Mouse (Mus musculus) urinary bladder, postnatal 36 days (tissue): ENCODE data around the gene Mlxip.

ENCODE experiments used
- DNase-seq, 2 experiments: peaks; one replicate each; pipeline ENCODE4 v3.0.0; 2022; ENCODE audit warnings: low spot score in 2 of 2, mixed read lengths in 1 of 2

Gene Mlxip

DNA sequence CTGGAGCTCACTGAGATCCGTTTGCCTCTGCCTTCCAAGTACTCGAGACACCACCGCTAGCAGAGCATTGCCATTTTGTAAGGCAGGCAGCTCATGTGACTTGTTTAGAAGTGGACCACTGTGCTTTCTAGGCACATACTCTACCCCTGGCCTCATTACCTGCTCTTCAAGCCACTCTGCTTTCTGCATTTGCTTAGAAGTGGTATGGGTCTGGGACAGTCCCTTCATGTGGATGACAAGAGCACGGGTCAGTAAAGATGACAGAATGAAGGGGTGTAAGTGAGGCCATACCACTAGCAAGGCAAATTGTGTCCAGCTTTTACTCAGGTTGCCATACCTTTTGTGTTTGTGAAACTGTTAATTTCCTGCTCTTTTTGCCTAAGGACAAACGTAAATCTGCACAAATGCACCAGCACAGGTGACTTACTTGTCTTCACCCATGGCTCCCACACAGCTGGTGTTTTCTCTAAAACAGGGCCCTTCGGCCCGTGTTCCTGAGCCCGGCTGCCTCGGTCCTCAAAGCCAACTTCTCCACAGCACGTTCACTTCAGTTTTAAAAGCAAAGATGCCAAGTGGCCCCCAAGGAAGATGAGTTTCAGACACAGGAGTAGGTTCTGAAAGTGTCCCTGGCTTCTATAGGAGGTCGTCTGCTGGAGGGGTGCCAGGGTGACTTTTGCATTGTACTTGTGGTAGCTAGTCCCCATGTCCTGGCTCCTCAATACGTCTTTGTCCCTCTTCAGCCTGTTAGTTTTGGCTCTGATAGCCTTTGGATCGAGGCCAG is 37.1 kb downstream of the Mlxip start:
- peak in 1 of 2 experiments; percentile 65 for DNase-seq

DNA sequence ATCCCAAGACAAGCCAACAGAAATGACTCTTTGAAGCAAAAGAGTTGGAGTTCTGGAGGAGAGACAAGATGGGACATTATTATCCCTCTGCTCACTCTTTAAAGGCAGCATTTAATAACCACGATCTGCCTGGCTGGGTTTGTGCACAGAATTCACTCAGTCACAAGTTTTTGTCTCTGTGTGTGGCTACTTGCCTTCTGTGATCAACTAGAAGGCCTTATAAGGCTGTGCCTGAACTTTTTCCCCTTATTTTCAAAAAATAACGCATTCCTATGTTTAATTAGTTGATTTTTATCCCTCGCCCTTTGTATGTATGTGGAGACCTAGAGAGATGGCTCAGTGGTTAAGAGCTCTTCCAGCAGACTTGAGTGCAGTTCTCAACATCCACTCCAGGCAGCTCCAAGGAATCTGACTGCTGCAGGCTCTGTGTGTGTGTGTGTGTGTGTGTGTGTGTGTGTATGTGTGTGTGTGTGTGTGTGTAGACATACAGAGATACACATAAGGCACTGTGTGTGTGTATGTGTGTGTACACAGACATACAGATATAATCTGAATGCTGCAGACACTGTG is 37.8 kb downstream of the Mlxip start:
- DNase-seq: no peak

DNA sequence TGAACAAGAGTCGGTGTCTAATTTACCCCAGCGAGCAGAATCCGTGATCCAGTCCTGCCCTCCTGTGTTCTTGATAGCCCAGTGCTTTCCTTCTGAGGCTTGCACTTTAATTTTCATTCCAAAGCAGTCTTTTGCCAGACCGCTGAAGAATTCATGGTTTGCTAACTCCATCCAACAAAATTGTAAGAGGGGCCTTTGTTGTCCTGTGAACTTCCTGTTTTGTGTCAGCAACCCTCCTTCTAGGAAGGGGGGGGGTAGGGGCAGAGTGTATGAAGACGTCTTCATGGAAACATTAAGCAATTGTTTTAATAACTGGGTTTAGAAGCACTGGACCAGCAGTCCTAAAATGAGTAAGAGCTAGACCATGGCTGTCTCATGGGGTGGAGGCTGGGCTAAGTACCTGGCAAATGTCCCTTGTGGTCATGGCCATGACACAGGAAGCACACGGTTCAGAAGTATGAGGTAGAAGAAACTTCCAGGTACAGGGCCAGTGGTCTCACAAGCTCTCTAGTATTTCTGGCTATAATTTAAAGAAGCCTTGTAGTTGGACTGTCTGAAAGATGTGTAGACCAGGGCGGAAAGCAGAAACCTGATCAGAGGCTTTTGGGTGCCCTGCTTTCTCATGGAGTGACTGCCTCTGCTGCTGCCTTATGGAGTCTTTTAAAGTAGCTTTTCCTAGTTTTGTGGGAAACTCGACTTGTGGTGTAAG is 41.6 kb downstream of the Mlxip start:
- DNase-seq: no peak

DNA sequence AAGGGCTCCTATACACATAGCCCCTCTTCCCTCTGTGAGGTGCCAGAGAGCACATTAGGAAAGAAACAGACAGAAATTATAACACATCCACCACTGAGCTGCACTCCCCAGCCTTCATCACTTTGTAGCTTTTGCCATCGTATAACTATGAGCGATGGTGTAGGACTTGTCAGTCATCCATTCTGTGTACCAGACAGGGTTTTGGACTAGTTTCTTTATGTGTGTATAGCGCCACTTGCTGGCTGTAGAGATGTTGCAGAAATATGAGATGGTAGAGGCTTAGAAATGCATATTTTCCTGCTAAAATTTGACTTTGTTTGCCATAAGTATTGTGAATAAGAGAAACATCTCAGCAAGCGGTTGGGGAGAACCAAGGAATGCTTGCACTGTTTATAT is 42.2 kb downstream of the Mlxip start:
- DNase-seq: peak in 1 of 2 experiments; percentile 36

DNA sequence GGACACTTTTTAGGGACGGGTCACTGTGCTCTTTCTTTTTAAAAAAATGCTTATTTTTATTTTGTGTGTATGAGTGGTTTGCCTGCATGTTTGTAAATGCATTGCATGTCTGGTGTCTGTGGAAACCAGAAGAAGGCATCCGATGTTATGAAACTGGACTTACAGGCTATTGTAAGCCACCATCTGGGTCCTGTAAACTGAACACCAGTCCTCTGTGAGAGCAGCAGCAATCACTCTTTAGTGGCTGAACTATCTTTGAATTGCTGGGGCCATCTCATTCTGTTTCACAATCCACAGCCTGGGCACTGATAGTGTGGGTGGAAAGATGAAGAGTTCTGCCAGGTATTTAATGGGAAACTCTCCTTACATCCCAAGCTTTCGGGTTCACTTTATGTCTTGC is 43.8 kb downstream of the Mlxip start:
- DNase-seq: no peak

DNA sequence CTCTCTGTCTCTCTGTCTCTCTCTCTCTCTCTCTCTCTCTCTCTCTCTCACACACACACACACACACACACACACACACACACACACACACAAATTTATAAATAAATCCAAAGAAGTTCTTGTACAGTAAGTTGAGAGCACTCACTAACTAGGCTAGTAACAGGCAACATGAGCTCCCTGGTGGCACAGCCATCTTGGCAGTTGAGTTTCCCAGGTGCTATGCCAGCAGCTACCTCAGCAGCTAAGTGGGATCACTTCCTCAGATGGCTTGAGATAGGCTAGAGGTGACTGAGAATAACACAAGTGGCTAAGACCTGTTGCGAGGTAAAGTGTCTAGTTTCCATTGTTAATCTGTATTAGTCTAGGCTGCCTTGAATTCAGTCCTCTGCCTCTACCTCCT is 44.7 kb downstream of the Mlxip start:
- no peak for DNase-seq

DNA sequence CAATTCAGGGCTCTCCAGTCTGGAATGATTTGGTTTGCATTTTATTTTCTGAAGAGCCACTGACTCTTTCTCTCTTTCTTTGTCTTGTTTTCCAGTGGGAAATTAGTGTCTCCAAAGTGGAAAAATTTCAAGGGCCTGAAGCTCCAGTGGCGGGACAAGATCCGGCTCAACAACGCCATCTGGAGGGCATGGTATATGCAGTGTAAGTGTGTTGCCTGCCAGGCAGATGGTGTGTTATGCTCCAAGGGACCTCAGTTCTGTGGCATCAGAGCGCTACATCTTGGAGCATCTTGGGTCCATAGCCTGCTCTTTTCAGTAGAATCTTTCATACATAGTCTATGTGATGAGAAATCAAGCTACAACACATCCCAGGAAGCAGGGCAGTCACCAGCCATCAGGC is 45.3 kb downstream of the Mlxip start:
- no peak for DNase-seq

DNA sequence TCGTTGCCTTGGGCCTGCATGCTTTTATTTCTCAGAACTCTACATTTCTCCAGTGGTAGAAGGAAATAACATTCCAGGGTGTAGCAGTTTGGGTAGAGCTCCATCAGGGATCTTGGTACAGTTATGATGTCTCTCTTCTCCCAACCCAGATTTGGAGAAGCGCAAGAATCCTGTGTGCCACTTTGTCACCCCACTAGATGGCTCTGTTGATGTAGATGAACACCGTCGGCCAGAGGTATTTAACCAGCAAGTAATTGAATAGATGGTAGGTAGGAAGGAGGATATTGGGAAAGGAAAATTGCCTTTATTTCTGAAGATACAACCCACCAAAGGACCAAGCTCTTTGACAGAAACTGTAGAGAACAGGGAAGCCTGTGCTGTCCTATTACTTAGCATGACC is 46.1 kb downstream of the Mlxip start:
- DNase-seq: no peak

DNA sequence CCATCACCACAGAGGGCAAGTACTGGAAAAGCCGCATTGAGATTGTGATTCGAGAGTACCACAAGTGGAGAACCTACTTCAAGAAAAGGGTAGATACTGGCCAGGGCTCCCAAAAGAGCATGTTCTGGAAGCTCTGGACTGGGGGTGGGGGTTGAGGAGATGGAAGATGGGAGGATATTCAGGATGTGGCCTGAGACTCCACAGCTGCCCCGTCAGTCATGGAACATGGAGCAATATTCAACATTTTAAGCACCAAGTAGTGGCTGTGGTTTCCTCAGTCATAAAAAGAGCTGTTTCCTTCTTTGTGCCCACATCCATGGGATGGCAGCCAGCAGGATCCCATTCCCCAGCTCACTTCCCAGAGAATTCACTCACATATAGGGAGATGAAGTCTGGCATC is 47.7 kb downstream of the Mlxip start:
- no peak for DNase-seq

DNA sequence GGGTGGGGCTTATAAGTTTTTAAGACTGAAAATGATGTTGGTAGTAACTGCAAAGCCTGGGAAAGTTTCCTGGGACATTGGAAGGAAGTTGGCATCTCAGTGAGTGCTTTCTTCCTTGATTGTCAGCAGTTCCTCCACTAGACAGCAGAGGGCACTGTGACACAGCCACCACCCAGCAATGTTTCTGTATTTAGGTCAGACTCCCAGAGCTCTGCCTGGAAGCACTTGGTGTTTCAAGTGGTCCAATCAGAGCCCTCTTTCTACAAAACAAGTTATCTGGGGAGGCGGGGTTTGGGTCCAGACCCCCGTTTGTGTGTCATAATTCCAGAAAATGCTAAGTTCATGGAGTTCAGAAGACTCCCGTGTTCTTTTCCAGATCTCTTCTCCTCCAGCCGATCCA is 49.5 kb downstream of the Mlxip start:
- peak; percentile 46 to 67 for DNase-seq

DNA sequence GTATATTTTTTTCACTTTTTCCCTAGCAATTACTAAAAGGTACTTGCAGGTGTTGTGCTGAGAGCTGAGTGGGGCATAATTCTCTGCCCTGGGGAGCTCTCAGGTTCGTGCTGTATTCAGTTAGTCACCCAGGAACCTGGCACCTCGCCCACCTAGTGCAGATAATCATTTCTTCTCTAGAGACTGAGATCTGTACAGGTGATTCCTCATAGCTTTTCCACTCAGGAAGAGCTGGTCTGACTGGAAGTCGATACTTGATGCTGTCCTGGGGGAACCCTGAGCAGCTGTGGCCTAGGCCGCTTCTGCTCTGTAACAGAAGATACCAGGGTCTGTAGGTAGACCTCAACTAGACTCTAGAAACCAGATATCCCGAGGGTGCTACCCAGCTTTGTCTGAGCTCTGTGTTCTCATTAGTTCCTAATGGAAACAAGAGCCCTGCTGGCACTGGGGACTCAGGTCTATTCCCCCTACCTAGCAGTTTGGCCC is 50.3 kb downstream of the Mlxip start:
- DNase-seq: no peak

DNA sequence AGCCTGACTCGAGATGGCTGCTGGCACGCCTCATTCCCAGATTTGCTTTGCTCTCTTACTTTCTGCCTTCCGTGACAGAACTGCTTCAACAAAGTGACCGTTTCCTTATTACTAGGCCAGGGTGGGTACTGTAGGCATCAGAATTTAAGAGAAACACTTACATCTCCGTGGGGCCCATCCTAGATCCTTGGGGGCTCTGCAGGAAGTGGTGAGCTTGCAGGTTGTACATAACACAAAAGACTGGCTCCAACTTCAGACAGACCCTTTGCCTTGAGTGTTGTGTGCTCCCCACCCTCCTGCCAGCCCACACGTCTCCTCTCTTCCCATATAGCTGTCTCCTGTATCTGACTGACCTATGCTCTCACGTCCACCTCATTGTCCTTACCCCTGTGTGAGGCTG is 57.3 kb downstream of the Mlxip start:
- no peak for DNase-seq

DNA sequence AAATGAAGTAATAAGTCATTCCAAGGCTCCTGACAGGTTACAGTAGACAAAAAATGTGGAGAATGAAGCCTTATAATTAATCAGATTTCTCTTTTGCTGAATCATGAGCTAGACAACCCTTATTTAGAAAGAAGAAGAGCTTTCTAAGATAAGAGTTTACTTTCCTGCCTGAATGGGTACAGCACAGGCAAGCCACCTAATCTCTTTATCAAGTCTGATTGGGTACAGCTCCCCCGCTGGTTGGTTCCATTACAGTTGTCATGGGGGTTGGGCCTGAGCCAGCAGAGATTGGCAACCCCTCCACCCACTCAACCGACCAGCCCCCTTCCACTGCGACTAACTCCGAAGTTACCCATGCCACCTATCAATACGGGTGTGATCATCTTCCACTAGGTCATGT is 66.8 kb downstream of the Mlxip start:
- DNase-seq: no peak

DNA sequence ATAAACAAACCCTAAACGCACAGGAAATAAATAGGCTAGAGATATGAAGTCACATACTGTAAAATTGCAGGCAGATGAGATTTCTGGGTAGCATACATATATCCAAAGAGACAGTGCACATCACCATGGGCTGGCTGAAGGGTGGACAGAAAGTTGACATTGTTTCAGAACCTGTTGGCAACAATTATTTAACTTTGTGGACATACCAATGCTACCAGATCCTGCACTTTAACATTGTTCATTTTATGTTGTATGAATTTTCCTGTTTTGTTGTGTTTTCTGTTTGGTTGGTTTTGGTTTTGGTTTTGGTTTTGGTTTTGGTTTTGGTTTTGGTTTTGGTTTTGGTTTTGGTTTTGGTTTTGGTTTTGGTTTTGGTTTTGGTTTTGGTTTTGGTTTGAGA is 70.0 kb downstream of the Mlxip start:
- no peak for DNase-seq

DNA sequence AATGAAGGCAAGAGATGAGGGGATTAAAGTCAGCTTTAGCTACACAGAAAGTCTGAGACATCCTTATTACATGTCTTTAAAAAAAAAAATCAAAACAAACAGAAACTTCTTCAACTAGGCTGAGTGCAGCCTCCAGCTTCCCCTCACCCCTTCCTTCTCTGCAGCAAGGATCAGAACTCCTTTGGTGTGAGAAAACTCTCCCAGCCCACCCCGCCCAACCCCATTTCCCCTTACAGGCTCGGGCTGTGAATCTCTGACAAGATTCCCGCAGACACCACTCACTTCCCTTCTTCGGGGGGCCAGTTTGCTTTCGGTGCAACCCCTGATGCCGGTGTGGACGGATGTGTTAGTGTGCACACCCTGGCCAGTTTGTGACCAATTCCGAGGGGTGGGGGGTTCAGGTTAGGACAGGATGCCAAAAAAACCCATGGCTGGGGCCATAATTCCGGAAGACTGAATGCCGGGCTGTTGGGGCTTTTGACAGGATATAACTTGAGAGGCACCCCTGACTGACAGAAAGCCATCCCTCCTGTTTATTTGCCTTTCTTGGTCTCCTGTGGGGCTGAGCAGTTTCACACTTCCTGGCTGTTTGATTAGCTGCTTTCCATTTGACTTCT is 76.3 kb downstream of the Mlxip start:
- no peak for DNase-seq

DNA sequence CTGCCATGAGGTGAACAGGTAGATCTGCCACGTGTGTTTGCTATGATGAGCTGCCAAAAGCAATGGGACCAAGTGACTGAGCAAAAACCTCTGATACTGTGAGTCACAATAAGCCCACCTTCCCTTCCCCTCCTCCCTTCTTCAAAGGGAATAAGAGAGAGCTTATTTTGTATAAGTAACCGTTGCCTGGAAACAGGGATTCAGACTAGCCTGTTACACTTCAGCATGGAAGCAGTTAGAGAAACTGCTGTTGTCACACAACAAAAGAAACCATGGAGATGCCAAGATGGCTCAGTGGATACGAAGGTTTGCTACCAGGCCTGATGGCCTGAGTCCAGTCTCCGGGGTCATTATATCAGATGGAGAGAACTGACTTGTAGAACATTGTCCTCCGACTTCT is 79.2 kb downstream of the Mlxip start:
- no peak for DNase-seq

DNA sequence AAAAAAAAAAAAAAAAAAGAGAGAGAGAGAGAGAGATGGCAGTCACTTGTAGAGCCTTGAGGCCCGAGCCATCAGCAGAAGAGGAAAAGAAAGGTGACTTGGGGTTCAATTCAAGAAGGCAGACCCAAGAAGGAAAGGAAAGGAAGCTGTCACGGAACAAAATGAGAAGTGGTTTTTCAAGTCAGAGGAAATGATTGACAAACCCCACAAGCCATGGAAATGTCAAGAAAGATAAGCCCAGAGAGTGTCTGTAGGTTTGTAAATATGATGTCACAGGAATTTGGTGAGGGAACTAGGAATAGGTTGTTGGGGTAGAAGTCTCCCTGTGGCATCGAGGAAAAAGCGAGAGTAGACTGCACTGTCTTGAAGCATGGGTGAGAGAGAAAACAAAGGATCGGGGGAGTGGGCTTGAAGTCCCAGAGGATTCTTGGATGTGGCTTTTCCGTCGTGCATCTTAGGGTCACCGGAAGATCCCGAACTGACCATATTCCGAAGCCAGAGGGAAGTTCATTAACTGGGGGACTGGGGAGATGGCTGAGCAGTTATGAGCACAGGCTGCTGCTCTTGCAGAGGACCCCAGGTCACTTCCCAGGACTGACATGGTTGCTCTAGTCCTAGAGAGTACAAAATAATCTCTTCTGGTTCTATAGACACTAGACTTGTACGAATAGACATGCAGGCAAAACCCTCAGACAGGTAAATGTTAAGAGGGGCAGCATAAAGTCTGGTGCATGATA is 93.2 kb downstream of the Mlxip start:
- no peak for DNase-seq

DNA sequence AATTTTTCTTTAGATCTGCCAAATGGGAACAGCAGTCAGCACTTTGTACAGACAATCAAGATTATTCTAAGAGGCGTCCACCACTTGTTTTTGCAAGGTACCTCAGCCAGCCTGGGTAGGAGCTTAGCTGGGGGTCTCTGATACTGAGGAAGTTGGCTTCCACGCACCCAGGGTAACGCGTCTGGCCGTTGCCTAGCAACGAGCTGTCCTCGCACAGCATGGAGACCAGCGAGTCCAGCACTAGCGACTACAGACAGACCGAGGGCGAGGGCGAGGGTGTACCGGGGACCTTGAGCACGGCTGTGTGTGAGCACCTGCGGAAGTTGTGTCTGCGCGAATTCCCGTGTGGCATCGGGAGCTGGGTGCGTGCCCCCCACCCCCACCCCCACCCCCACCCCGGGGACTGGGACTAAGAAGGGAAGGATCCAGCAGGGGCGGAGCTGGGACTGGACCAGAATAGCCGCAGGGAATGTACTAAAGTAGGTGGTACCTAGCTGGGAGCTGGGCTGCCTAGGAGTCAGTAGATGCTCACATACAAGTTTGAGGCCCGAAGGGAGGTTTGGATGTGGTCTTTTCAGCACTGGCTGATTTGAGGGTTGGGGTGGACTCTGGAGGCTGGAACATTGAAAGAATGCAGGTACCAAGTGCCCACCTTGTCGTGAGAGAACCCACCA is 94.7 kb downstream of the Mlxip start, which contains the start of the genes Lrrc43 and Il31:
Gene Lrrc43 (plus strand): TSS at position 194 of the 674 bp plus-strand sequence.
Gene Il31 (minus strand): TSS at position 378 of the 674 bp plus-strand sequence.
- DNase-seq: no peak

DNA sequence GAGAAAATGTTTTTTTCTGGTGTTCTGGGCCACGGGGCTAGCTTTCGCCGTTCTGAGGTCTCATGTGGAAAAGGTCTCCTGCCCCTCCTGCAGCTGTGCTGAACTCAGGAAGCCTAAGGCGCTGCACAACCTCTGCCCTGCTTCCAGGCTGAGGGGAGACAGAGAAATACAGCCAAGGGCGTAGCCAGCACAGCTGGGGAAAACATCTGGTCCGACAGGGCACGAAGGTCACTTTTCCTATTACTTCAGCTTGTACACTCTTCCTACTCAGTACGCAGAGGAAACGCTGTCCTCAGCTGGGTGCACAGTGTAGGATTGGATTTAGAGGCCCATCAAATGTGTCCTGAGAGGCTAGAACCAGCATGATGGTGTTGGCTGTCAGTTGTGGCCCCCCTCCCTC is 95.3 kb downstream of the Mlxip start:
- DNase-seq: peak in 1 of 2 experiments; percentile 32

DNA sequence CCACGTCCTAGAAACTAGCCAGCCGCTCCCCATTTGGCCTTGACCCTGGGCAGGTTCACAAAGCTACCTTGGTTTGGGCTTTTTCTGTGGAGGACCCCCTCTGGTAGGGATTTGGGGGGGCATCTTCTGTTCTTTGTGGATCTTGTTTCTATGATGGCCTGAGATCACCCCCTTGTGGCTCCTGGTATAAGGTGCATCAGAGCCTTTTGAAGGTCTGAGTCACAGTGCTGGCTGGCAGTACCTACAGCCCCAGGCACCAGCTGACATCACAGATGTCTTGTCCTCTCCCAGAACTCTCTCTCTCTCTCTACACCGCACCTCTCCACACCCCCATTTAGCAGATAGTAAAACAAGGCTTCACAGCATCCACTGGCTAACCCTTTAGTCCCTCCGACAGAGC is 105.1 kb downstream of the Mlxip start:
- no peak for DNase-seq

DNA sequence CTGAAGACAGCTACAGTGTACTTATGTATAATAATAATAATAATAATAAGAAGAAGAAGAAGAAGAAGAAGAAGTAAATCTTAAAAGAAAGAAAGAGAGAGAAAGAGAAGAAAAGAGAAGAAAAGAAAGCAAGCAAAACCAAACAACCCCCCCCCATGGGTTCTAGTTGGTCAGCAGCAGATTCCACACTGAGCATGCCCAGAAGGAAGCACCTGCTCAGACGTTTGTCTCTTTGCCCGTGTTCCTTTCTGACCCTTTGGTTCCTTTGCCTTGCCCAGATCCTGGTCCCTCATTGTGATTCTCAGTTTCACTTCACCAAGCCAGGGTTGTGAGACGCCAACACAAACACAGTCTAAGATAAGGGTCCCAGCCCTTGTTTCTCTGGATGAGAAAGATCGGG is 107.4 kb downstream of the Mlxip start:
- no peak for DNase-seq
